Mouse (Mus musculus): Measurements from ENCODE around the gene Hras. TPM values are rescaled to one million over a fixed set of nuclear protein-coding genes. Genes with fewer than 3 reads are reported as not detected.
A peak's percentile ranks its signal among the peaks of the same experiment; 100 is the strongest.

Hras gene
- total RNA-seq, 2 experiments from 2014 or later, result 87.8 to 91.9 TPM

GRCm38 (mm10) chr7:141214310-141214709 is 20.5 kb upstream of the Hras start:
- DNase-seq, result no peak

GRCm38 (mm10) chr7:141213605-141214235 is 19.9 kb upstream of the Hras start, which contains the start of gene Lmntd2:
Gene Lmntd2 (minus strand): TSS chr7:141214080.
- DNase-seq, result no peak

GRCm38 (mm10) chr7:141213133-141213532 is 19.3 kb upstream of the Hras start:
- no peak for DNase-seq

- no peak for DNase-seq
These were observed 16.9 kb upstream of the Hras start for GRCm38 (mm10) chr7:141210606-141211131.

GRCm38 (mm10) chr7:141210137-141210536 is 16.3 kb upstream of the Hras start:
- no peak for DNase-seq

- DNase-seq, result no peak
These were observed 15.7 kb upstream of the Hras start for GRCm38 (mm10) chr7:141209526-141209925.

GRCm38 (mm10) chr7:141206182-141206937 is 12.6 kb upstream of the Hras start:
- no peak for DNase-seq

GRCm38 (mm10) chr7:141205504-141205903 is 11.7 kb upstream of the Hras start:
- no peak for DNase-seq

GRCm38 (mm10) chr7:141204546-141204945 is 10.7 kb upstream of the Hras start:
- DNase-seq, result peak; percentile 19

GRCm38 (mm10) chr7:141198121-141198520 is 4.3 kb upstream of the Hras start:
- no peak for DNase-seq

GRCm38 (mm10) chr7:141196619-141197282 is 2.9 kb upstream of the Hras start:
- no peak for DNase-seq

- DNase-seq, result no peak
These were observed 1.9 kb upstream of the Hras start for GRCm38 (mm10) chr7:141195754-141196153.

- DNase-seq, result peak; percentile 94
These were observed 1.0 kb upstream of the Hras start for GRCm38 (mm10) chr7:141194830-141195229.

- DNase-seq, result no peak
These were observed 604 bp upstream of the Hras start for GRCm38 (mm10) chr7:141194409-141194808.

- no peak for DNase-seq
These were observed 403 bp downstream of the Hras start for GRCm38 (mm10) chr7:141193348-141193856.

- DNase-seq, result no peak
These were observed 943 bp downstream of the Hras start for GRCm38 (mm10) chr7:141192776-141193347.

- no peak for DNase-seq
These were observed 1.8 kb downstream of the Hras start for GRCm38 (mm10) chr7:141191796-141192685.

GRCm38 (mm10) chr7:141191036-141191435 is 2.8 kb downstream of the Hras start:
- peak; percentile 40 for DNase-seq

GRCm38 (mm10) chr7:141190220-141190619 is 3.6 kb downstream of the Hras start:
- DNase-seq, result no peak

GRCm38 (mm10) chr7:141188733-141189132 is 5.1 kb downstream of the Hras start:
- no peak for DNase-seq

- DNase-seq, result no peak
These were observed 5.6 kb downstream of the Hras start for GRCm38 (mm10) chr7:141188194-141188593.

Measured in adrenal gland, postnatal 10 days (tissue).